Mouse (Mus musculus): ENCODE data around the gene Robo1. TPM values are rescaled to one million over a fixed set of nuclear protein-coding genes. Genes with fewer than 3 reads are reported as not detected.

Robo1 gene
- polyA plus RNA-seq, 1 experiment from 2014 or later, result 54.0 TPM

DNA sequence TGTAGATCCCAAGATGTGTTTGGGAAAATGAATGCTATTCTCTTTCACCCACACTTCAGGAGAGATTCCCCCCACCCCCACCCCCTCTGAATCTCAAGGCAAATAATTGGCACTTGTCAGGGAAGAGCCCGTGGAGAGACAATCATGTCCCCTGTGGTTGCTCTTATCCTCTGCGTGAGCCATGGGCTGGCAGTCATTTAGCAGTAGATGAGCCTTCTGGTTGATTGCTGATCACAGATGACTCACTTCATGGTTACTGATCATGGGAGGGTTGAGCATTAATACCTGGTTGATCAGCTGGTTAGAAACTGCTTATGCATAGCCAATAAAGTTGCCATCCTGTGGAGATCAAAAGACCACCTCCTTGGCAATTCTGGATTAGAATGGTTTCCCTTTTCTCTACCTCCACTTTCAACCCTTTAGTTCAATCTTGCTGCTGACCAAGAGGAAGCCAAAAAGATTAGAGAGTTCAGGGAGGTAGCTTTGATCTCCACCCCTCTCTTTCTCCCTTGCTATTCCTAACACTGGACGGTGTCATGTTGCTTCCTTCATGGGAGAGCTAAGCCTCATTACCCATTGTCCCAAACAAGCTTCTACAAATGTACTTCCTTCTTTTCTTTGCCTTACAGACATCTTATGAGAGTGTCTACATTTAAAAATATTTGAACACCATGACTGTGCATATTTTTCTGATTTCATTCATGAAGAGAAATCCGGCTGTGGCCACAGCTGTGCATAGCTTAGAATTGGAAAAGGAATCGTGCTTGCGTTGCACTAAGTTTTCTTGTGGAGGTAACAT is 362.3 kb downstream of the Robo1 start:
- Histone ChIP-seq H3K27ac (replicated peaks) (no peak overlapping the region), H3K9ac (replicated peaks) (no peak overlapping the region), H3K4me2 (replicated peaks) (no peak overlapping the region)

GRCm38 (mm10) chr16:72677234-72677633 is 369.1 kb downstream of the Robo1 start:
- no peak overlapping the region for H3K4me3 ChIP-seq
- no peaks in the 10 kb centered on the region for H3K9me3 ChIP-seq
- no peak overlapping the region for H3K27ac ChIP-seq (replicated peaks)
- no peak overlapping the region for H3K4me2 ChIP-seq (replicated peaks)
- peaks cover 8% of the 10 kb centered on the region; the same call in 1 of the 2 replicates for H3K4me1 ChIP-seq
- 80% methylated on average over 5 of the region's 5 CpGs for WGBS
- H3K27me3 ChIP-seq, result no peaks in the 10 kb centered on the region
- ATAC-seq (replicated peaks), result no peak
- no peak overlapping the region for H3K9ac ChIP-seq (replicated peaks)
- H3K36me3 ChIP-seq, result no peaks in the 10 kb centered on the region

More for the DNA sequence above, 362.3 kb downstream of the Robo1 start:
- Histone ChIP-seq H3K27me3 (no peaks in the 10 kb centered on the region), H3K36me3 (no peaks in the 10 kb centered on the region), H3K4me3 (no peak overlapping the region), H3K4me1 (peaks cover 14% of the 10 kb centered on the region), H3K9me3 (no peaks in the 10 kb centered on the region)
- ATAC-seq (replicated peaks), result no peak
- WGBS, result 35% methylated on average over 6 of the region's 6 CpGs

GRCm38 (mm10) chr16:72678450-72678849 is 370.3 kb downstream of the Robo1 start:
- Histone ChIP-seq H3K9me3 (no peaks in the 10 kb centered on the region), H3K27me3 (no peaks in the 10 kb centered on the region), H3K4me1 (peaks cover 8% of the 10 kb centered on the region; the same call in 1 of the 2 replicates), H3K4me3 (no peak overlapping the region), H3K36me3 (no peaks in the 10 kb centered on the region), H3K9ac (replicated peaks) (no peak overlapping the region), H3K4me2 (replicated peaks) (no peak overlapping the region), H3K27ac (replicated peaks) (no peak overlapping the region)
- WGBS, result 49% methylated on average over 13 of the region's 13 CpGs
- ATAC-seq (replicated peaks), result no peak; the same call in 1 of the 2 replicates

DNA sequence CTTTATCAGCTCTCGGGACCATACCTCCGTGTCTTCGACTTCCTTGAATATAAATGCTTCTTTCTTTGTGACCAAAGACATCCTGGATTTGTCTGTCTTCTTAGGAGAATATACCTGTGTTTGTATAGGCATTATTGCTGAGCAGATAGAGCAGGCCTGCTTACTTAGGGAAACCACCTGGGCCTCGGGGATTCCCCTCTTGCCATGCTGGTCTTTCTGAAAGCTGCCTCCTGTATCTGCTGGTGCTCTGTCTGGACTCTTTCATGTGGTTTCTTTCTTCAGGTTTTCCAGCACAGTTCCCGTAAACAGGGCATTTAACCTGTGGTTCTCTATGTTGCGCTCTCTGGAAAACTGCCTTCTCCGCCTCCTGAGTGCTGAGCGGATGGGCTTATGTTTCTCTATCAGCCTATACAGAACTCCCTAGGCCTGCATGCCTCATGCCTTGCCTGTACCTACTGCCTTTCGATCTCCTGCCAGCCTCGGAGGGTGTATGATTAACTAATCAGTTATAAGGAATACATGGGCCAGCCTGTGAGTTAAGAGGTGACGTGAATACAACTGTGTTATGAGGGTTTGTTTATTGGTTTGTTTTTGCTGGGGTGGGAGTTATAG is 370.9 kb downstream of the Robo1 start:
- Histone ChIP-seq H3K36me3 (no peaks in the 10 kb centered on the region), H3K4me1 (peaks cover 8% of the 10 kb centered on the region; the same call in 1 of the 2 replicates), H3K27me3 (no peaks in the 10 kb centered on the region; the same call in 1 of the 2 replicates), H3K9me3 (no peaks in the 10 kb centered on the region), H3K27ac (replicated peaks) (no peak overlapping the region), H3K9ac (replicated peaks) (no peak overlapping the region), H3K4me2 (replicated peaks) (no peak overlapping the region), H3K4me3 (no peak overlapping the region)
- 84% methylated on average over 11 of the region's 11 CpGs for WGBS
- ATAC-seq (replicated peaks), result no peak; the same call in 1 of the 2 replicates

- no peaks in the 10 kb centered on the region; the same call in 1 of the 2 replicates for H3K27me3 ChIP-seq
- no peak overlapping the region for H3K9ac ChIP-seq (replicated peaks)
- H3K4me1 ChIP-seq, result 0 out of 2 replicates have a peak, but pooled peaks cover 3% of the 10 kb centered on the region
- H3K27ac ChIP-seq (replicated peaks), result no peak overlapping the region
- ATAC-seq (replicated peaks), result no peak
- 58% methylated on average over 6 of the region's 6 CpGs for WGBS
- no peaks in the 10 kb centered on the region for H3K36me3 ChIP-seq
- H3K4me3 ChIP-seq, result no peak overlapping the region
- H3K4me2 ChIP-seq (replicated peaks), result no peak overlapping the region
- no peaks in the 10 kb centered on the region for H3K9me3 ChIP-seq
Measured at GRCm38 (mm10) chr16:72685604-72686479, 377.7 kb downstream of the Robo1 start.

DNA sequence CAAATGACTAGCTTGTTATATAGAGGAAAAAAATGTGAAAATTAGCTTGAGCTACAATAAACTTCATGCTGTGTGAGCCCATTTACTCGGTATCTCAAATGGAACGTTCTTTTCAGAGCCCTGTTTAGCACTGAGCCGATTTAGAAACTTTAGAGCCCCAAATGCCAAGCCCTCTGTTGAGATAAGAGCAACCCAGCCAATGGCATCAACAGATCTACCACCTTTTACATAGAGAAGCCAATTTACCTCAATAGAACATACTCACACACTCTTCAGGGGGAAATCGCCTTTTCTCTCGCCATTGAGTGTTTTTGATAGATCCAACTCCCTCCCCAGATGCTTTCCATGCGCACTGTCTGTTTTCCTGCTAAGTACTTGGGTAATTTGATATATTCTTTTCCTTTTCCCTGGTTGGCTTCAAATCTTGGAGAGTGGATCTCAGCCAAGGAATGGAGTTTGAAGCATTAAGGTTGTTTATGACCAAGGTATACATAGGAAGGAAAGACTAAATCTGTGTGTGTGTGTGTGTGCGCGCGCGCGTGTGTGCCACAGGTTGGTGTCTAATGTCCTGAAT is 378.5 kb downstream of the Robo1 start:
- Histone ChIP-seq H3K36me3 (no peaks in the 10 kb centered on the region), H3K27ac (replicated peaks) (no peak overlapping the region), H3K9me3 (no peaks in the 10 kb centered on the region), H3K4me1 (peaks cover 5% of the 10 kb centered on the region), H3K9ac (replicated peaks) (no peak overlapping the region), H3K27me3 (no peaks in the 10 kb centered on the region; the same call in 1 of the 2 replicates), H3K4me3 (no peak overlapping the region), H3K4me2 (replicated peaks) (no peak overlapping the region)
- no peak for ATAC-seq (replicated peaks)
- 71% methylated on average over 11 of the region's 11 CpGs for WGBS

- H3K4me3 ChIP-seq, result no peak overlapping the region
- H3K4me2 ChIP-seq (replicated peaks), result no peak overlapping the region
- H3K4me1 ChIP-seq, result peaks cover 9% of the 10 kb centered on the region
- ATAC-seq (replicated peaks), result no peak
- H3K27ac ChIP-seq (replicated peaks), result no peak overlapping the region
- H3K9me3 ChIP-seq, result no peaks in the 10 kb centered on the region
- H3K9ac ChIP-seq (replicated peaks), result no peak overlapping the region
- no peaks in the 10 kb centered on the region for H3K36me3 ChIP-seq
- no peaks in the 10 kb centered on the region; the same call in 1 of the 2 replicates for H3K27me3 ChIP-seq
- WGBS, result 71% methylated on average over 3 of the region's 3 CpGs
Measured at GRCm38 (mm10) chr16:72687651-72688050, 379.5 kb downstream of the Robo1 start.

GRCm38 (mm10) chr16:72688185-72688681 is 380.1 kb downstream of the Robo1 start:
- Histone ChIP-seq H3K4me1 (peaks cover 14% of the 10 kb centered on the region), H3K27me3 (no peaks in the 10 kb centered on the region; the same call in 1 of the 2 replicates), H3K4me2 (replicated peaks) (no peak overlapping the region), H3K4me3 (no peak overlapping the region), H3K9me3 (no peaks in the 10 kb centered on the region), H3K9ac (replicated peaks) (no peak overlapping the region), H3K36me3 (no peaks in the 10 kb centered on the region), H3K27ac (replicated peaks) (no peak overlapping the region)
- no peak for ATAC-seq (replicated peaks)
- 71% methylated on average over 6 of the region's 6 CpGs for WGBS

GRCm38 (mm10) chr16:72691909-72692308 is 383.8 kb downstream of the Robo1 start:
- Histone ChIP-seq H3K27me3 (peaks cover 5% of the 10 kb centered on the region; the same call in 1 of the 2 replicates), H3K9ac (replicated peaks) (no peak overlapping the region), H3K9me3 (no peaks in the 10 kb centered on the region), H3K27ac (replicated peaks) (no peak overlapping the region), H3K4me3 (no peak overlapping the region), H3K36me3 (no peaks in the 10 kb centered on the region), H3K4me1 (peaks cover 21% of the 10 kb centered on the region), H3K4me2 (replicated peaks) (no peak overlapping the region)
- ATAC-seq (replicated peaks), result peak; percentile 62; the same call in 1 of the 2 replicates
- WGBS, result 10% methylated on average over 3 of the region's 3 CpGs

DNA sequence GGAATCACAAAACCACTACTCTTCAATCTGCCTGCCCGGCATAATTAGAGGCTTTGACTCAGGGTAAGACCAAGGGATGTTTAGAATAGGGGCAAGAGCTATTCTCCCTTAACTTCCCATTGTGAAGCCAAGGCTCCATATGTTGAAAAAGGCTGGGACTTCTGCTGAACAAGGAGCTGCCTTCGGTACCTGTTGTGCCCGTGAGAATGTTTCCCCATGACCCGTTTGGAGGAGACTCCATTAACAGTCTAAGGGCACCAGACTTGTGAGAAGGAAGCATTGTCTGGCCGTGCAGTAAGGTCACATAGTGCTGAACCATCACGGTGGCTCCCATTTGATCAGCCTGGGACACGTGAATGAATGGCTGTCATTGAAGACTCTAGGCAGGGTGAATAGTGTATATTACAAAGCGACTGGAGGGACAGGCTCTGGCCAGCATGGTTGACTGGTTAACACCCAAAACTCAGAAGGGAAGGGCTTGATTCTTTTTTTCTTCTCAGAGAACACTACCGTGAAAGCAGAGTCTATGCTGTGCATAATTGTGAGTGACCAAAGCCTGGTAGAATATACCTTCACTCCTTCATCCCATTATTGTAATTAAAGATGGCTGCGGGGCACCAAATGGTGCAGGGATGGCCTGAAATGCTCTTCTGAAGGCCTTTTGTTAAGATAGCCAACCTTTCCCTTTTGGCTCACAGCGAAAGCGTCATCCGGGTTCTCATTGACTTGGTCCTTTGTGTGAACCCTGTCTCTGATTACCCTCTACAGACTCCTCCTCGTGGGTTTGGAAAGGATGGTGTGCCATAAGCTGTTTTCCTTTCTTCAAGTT is 385.6 kb downstream of the Robo1 start:
- H3K9ac ChIP-seq (replicated peaks), result no peak overlapping the region
- H3K36me3 ChIP-seq, result no peaks in the 10 kb centered on the region
- H3K4me2 ChIP-seq (replicated peaks), result no peak overlapping the region
- peak; percentile 42 for ATAC-seq (replicated peaks)
- H3K27me3 ChIP-seq, result peaks cover 11% of the 10 kb centered on the region; the same call in 1 of the 2 replicates
- peaks cover 30% of the 10 kb centered on the region for H3K4me1 ChIP-seq
- H3K9me3 ChIP-seq, result no peaks in the 10 kb centered on the region
- H3K27ac ChIP-seq (replicated peaks), result no peak overlapping the region
- WGBS, result 17% methylated on average over 14 of the region's 14 CpGs
- H3K4me3 ChIP-seq, result no peak overlapping the region

DNA sequence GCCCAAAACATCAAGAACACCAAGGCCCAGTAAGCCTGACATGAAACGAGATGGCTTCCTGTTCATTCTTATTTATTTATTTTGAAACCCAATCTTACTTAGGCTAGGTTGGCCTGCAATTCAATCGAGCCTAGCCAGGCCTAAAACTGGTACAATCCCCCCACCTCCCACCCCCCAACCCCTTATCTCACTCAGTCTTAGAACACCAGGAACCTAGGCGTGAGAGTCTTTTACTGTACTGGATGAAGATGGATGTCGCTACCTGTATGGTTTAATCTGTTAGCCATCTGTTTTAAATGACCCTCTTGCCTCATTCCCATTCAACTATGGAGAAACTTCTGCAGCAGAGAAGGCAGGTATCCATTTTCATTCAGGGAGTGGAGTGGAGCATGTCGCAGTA is 386.7 kb downstream of the Robo1 start:
- H3K27me3 ChIP-seq, result peaks cover 11% of the 10 kb centered on the region; the same call in 1 of the 2 replicates
- H3K9me3 ChIP-seq, result no peaks in the 10 kb centered on the region
- H3K4me1 ChIP-seq, result peaks cover 41% of the 10 kb centered on the region
- H3K36me3 ChIP-seq, result no peaks in the 10 kb centered on the region
- H3K9ac ChIP-seq (replicated peaks), result no peak overlapping the region
- H3K4me2 ChIP-seq (replicated peaks), result no peak overlapping the region
- H3K27ac ChIP-seq (replicated peaks), result no peak overlapping the region
- ATAC-seq (replicated peaks), result no peak
- no peak overlapping the region for H3K4me3 ChIP-seq
- WGBS, result 84% methylated on average over 5 of the region's 5 CpGs
